Mouse (Mus musculus): Measurements from ENCODE around the gene Hspa12b.

The Hspa12b gene

GRCm38 (mm10) chr2:131186771-131187601 lies 59.9 kb downstream of the Hspa12b start, which contains the start of the genes Cdc25b and Spef1:
TSS of gene Cdc25b (plus strand) at chr2:131186949.
TSS of gene Spef1 (minus strand) at chr2:131187282.
- DNase-seq, result peak; percentile 76 to 85

- no peak for DNase-seq
These were observed 60.5 kb downstream of the Hspa12b start for GRCm38 (mm10) chr2:131187602-131187922.

- no peak for DNase-seq
These were observed 61.2 kb downstream of the Hspa12b start for GRCm38 (mm10) chr2:131188311-131188710.

- DNase-seq, result no peak
These were observed 62.6 kb downstream of the Hspa12b start for GRCm38 (mm10) chr2:131189521-131190309.

- no peak for DNase-seq
These were observed 63.4 kb downstream of the Hspa12b start for GRCm38 (mm10) chr2:131190344-131191004.

- DNase-seq, result no peak
These were observed 63.9 kb downstream of the Hspa12b start for GRCm38 (mm10) chr2:131191005-131191390.

Measured in cerebellum, postnatal 36 days (tissue).